Mouse (Mus musculus) heart, postnatal 0 days (tissue): ENCODE measurements at regions not wholly inside any gene's neighbourhood (a gene's known extent, or its start where the extent isn't known, plus 50 kb on each side); places are given as distances from the start of the nearest gene placed in this dataset.
"Not testable (repeated sequence)": the region's sequence is repeated elsewhere in the genome, so short reads cannot be mapped to it uniquely, and the experiment has no call there.

Source experiments
- ATAC-seq: fragments of 200-750 bp; cut with Nextera tagmentation; 2 replicates; pipeline ENCODE4 v1.8.0; 2017; ENCODE audit warnings: low read depth, moderate number of reproducible peaks, moderate library complexity; ENCODE audit not compliant: insufficient read depth
- DNase-seq: peaks from one replicate; pipeline ENCODE4 v3.0.0-alpha.2; 2016; ENCODE audit warnings: low spot score
- H3K27ac ChIP-seq: fragments of 300-500 bp; sonication (generic); 2 replicates; pipeline ENCODE4 v1.5.1; 2014; ENCODE audit warnings: low read depth, mild to moderate bottlenecking
- H3K27me3 ChIP-seq: fragments of 300-500 bp; sonication (generic); 2 replicates; pipeline ENCODE4 v1.6.1; 2014; ENCODE audit warnings: low read length, mixed read lengths; ENCODE audit not compliant: control insufficient read depth, insufficient read depth
- H3K36me3 ChIP-seq: fragments of 300-500 bp; sonication (generic); replicated peaks from 2 replicates; pipeline ENCODE4 v1.6.1; 2014; ENCODE audit warnings: low read length, mixed read lengths; ENCODE audit not compliant: control insufficient read depth, insufficient read depth
- H3K4me1 ChIP-seq: fragments of 300-500 bp; sonication (generic); 2 replicates; pipeline ENCODE4 v1.6.1; 2014; ENCODE audit warnings: antibody characterized with exemption; ENCODE audit not compliant: control insufficient read depth, insufficient read depth
- H3K4me2 ChIP-seq: fragments of 300-500 bp; sonication (generic); 2 replicates; pipeline ENCODE4 v1.6.1; 2014; ENCODE audit warnings: low read depth, mild to moderate bottlenecking, low read length, moderate library complexity
- H3K4me3 ChIP-seq: fragments of 300-500 bp; sonication (generic); 2 replicates; pipeline ENCODE4 v1.5.1; 2014; ENCODE audit warnings: low read depth, low read length
- H3K9ac ChIP-seq: fragments of 300-500 bp; sonication (generic); replicated peaks from 2 replicates; pipeline ENCODE4 v1.6.1; 2014; ENCODE audit warnings: low read depth, low read length, mixed read lengths
- H3K9me3 ChIP-seq: fragments of 300-500 bp; sonication (generic); replicated peaks from 2 replicates; pipeline ENCODE4 v1.6.1; 2016; ENCODE audit warnings: low read length; ENCODE audit not compliant: control insufficient read depth
- CTCF ChIP-seq: IDR thresholded peaks from 2 replicates; pipeline ENCODE4 v1.5.1; 2016; ENCODE audit warnings: antibody characterized with exemption, control low read depth, low read depth
- EP300 ChIP-seq: IDR thresholded peaks from 2 replicates; pipeline ENCODE4 v1.6.1; 2016; ENCODE audit warnings: antibody characterized with exemption, low read depth
- WGBS: fragments of 180-500 bp; shearing (Covaris S2); extraction: QIAGEN DNeasy Blood & Tissue Kit; methylation state at CpG from one replicate; pipeline ENCODE4 v1.1.7; 2014; 5-methylcytosine and 5-hydroxymethylcytosine counted together

- H3K9me3 ChIP-seq: no peaks in the 10 kb centered on the region
- H3K4me1 ChIP-seq: no peaks in the 10 kb centered on the region
- H3K9ac ChIP-seq: no peak overlapping the region
- H3K4me2 ChIP-seq: no peak overlapping the region
- no peak overlapping the region for H3K27ac ChIP-seq
- ATAC-seq (no peak), DNase-seq (no peak)
- 77% methylated on average over 6 of the region's 6 CpGs for WGBS
- no peak overlapping the region for H3K4me3 ChIP-seq
- H3K36me3 ChIP-seq: no peaks in the 10 kb centered on the region
- TF ChIP-seq CTCF: no peak
- TF ChIP-seq EP300: no peak
- no peaks in the 10 kb centered on the region for H3K27me3 ChIP-seq
Measured at GRCm38 (mm10) chr6:12957797-12958196, 111.8 kb upstream of the Tmem106b start.

GRCm38 (mm10) chr6:12911610-12912009, 157.9 kb upstream of the Tmem106b start:
- TF ChIP-seq EP300 (no peak), CTCF (no peak)
- no peaks in the 10 kb centered on the region for H3K4me1 ChIP-seq
- H3K27ac ChIP-seq: no peak overlapping the region
- no peak overlapping the region for H3K4me2 ChIP-seq
- 74% methylated on average over 3 of the region's 3 CpGs for WGBS
- H3K27me3 ChIP-seq: no peaks in the 10 kb centered on the region
- no peak overlapping the region for H3K4me3 ChIP-seq
- DNase-seq (no peak), ATAC-seq (no peak)
- H3K9me3 ChIP-seq: no peaks in the 10 kb centered on the region
- no peaks in the 10 kb centered on the region for H3K36me3 ChIP-seq
- H3K9ac ChIP-seq: no peak overlapping the region

GRCm38 (mm10) chr6:12892929-12893328, 143.7 kb upstream of the Thsd7a start:
- H3K27me3 ChIP-seq: no peaks in the 10 kb centered on the region
- DNase-seq (no peak), ATAC-seq (no peak)
- TF ChIP-seq CTCF: no peak
- no peak for TF ChIP-seq EP300
- no peaks in the 10 kb centered on the region for H3K9me3 ChIP-seq
- no peak overlapping the region for H3K4me3 ChIP-seq
- no peak overlapping the region for H3K27ac ChIP-seq
- no peaks in the 10 kb centered on the region for H3K36me3 ChIP-seq
- no peak overlapping the region for H3K9ac ChIP-seq
- H3K4me1 ChIP-seq: no peaks in the 10 kb centered on the region
- H3K4me2 ChIP-seq: no peak overlapping the region
- WGBS: 64% methylated on average over 5 of the region's 5 CpGs

- not testable (repeated sequence) for ATAC-seq, H3K36me3 ChIP-seq, H3K4me2 ChIP-seq, DNase-seq, H3K27ac ChIP-seq, H3K9me3 ChIP-seq, H3K4me1 ChIP-seq, H3K27me3 ChIP-seq, H3K9ac ChIP-seq, H3K4me3 ChIP-seq
- WGBS: 74% methylated on average over 1 of the region's 1 CpGs
Measured at GRCm38 (mm10) chr6:12876947-12877346, 127.7 kb upstream of the Thsd7a start.

- Histone ChIP-seq H3K4me2 (no peak overlapping the region), H3K4me1 (no peaks in the 10 kb centered on the region), H3K27ac (no peak overlapping the region), H3K36me3 (no peaks in the 10 kb centered on the region), H3K9ac (no peak overlapping the region), H3K9me3 (no peaks in the 10 kb centered on the region), H3K4me3 (no peak overlapping the region), H3K27me3 (no peaks in the 10 kb centered on the region)
- 54% methylated on average over 4 of the region's 4 CpGs for WGBS
- ATAC-seq (no peak), DNase-seq (no peak)
- TF ChIP-seq EP300 (no peak), CTCF (no peak)
Measured at GRCm38 (mm10) chr6:12876366-12876765, 127.2 kb upstream of the Thsd7a start.

GRCm38 (mm10) chr6:12868251-12868650, 119.0 kb upstream of the Thsd7a start:
- 75% methylated on average over 4 of the region's 4 CpGs for WGBS
- no peak for ATAC-seq

More at GRCm38 (mm10) chr6:12868251-12868650, 119.0 kb upstream of the Thsd7a start:
- TF ChIP-seq CTCF: no peak
- no peak for TF ChIP-seq EP300
- Histone ChIP-seq H3K4me2 (no peak overlapping the region), H3K9ac (no peak overlapping the region), H3K9me3 (no peaks in the 10 kb centered on the region), H3K4me3 (no peak overlapping the region), H3K27ac (no peak overlapping the region), H3K36me3 (no peaks in the 10 kb centered on the region), H3K27me3 (no peaks in the 10 kb centered on the region), H3K4me1 (no peaks in the 10 kb centered on the region)
- DNase-seq: no peak
